Mouse (Mus musculus) megakaryocyte, embryonic 14.5 days (primary cell): ENCODE results near the gene Mrpl52.

Experiments used
- FLI1 ChIP-seq: IDR thresholded peaks from 2 replicates; pipeline ENCODE4 v1.6.1; 2012; ENCODE audit warnings: low read length, inconsistent platforms, mixed read lengths
- GATA1 ChIP-seq: IDR thresholded peaks from 3 replicates; pipeline ENCODE4 v1.6.1; 2012; ENCODE audit warnings: mixed read lengths, low read length, inconsistent platforms, borderline replicate concordance

DNA sequence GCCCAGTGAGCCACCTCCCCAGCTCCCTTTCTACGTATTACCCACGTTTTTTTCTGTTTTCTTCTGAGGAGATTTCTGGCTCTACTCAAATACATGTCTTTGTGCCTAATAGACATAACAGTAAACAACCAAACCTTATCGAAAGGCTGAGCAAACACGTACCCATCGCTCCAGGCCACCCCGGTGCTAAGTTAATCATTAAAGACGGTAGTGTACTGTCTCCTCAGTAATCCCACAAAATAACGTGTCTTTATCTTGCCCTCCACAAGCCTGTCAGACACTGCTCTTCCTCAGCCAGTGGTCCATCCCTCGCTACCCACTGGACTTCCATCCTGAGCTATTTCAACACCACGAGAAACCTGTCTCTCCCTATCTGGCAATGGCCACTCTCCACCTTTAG, 44.9 kb upstream of the Mrpl52 start:
- TF ChIP-seq GATA1 (no peak), FLI1 (no peak)
